Mouse (Mus musculus): ENCODE results near the gene Gm20388. TPM values are rescaled to one million over a fixed set of nuclear protein-coding genes. Genes with fewer than 3 reads are reported as not detected.
A peak's percentile ranks its signal among the peaks of the same experiment; 100 is the strongest.

Gm20388 gene
- polyA plus RNA-seq, 1 experiment from 2014 or later = 1.7 TPM

GRCm38 (mm10) chr8:120442306-120443003 is 531.8 kb downstream of the Gm20388 start:
- Histone ChIP-seq H3K4me1 (replicated peaks) (peaks cover 78% of the 10 kb centered on the region), H3K9me3 (no peaks in the 10 kb centered on the region), H3K36me3 (no peaks in the 10 kb centered on the region), H3K27ac (no peak overlapping the region), H3K27me3 (ENCODE audit: insufficient read depth, poor library complexity, severe bottlenecking) (peaks cover 53% of the 10 kb centered on the region), H3K4me3 (no peak overlapping the region)
- DNase-seq (ENCODE audit: low spot score) = no peak
- WGBS = 79% methylated on average over 4 of the region's 4 CpGs

DNA sequence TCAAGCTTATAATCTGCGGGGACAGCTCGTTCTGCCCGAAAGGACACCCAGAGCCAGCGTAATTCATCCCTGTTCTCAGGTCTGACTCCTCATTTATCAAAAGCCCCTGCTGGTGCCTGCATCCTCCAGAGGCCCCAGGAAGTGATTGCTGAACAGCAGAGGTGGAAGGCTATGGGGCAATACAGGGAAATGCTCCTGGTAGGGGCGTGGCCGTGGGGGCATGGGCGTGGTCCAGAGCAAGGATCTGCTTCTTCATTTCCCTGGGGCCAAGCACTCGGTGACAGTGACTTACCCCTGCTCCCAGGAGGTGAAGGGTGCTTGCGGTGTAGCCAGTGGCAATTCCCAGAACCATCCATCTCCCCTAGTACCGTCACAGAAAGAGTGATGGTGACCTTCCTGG is 534.6 kb downstream of the Gm20388 start:
- WGBS = 64% methylated on average over 10 of the region's 10 CpGs
- DNase-seq (ENCODE audit: low spot score) = no peak
- Histone ChIP-seq H3K4me3 (no peak overlapping the region), H3K36me3 (no peaks in the 10 kb centered on the region), H3K27me3 (ENCODE audit: insufficient read depth, poor library complexity, severe bottlenecking) (peaks cover 45% of the 10 kb centered on the region), H3K27ac (peak overlapping the region; percentile 69), H3K4me1 (replicated peaks) (peaks cover 78% of the 10 kb centered on the region), H3K9me3 (no peaks in the 10 kb centered on the region)

- peaks cover 33% of the 10 kb centered on the region for H3K27me3 ChIP-seq (ENCODE audit: insufficient read depth, poor library complexity, severe bottlenecking)
- peak overlapping the region; percentile 76 for H3K27ac ChIP-seq
- H3K4me3 ChIP-seq = no peak overlapping the region
- no peak for DNase-seq (ENCODE audit: low spot score)
- WGBS = 61% methylated on average over 6 of the region's 6 CpGs
- peaks cover 59% of the 10 kb centered on the region for H3K4me1 ChIP-seq (replicated peaks)
- no peaks in the 10 kb centered on the region for H3K9me3 ChIP-seq
- H3K36me3 ChIP-seq = no peaks in the 10 kb centered on the region
Measured at GRCm38 (mm10) chr8:120448131-120448530, 537.5 kb downstream of the Gm20388 start.

DNA sequence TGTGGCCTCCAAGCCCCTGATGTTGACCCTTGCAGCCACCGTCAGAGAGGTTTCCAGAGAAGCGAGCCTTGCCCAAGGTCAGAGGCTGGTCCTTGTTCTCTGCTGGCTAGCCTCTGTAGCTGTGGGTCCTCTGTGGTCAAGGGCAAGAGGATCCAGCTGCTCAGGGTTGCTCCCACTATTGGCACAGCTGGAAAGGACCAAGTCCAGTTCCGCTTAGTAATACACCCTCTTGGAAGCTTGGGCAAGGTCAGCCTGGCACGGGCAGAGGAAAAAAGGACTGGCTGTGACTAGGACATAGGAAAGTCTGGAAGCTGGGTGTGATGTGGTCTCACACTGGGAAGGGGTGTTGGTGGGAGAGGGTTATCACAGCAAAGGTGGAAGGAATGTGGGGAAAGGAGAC is 538.5 kb downstream of the Gm20388 start:
- no peak overlapping the region for H3K4me3 ChIP-seq
- H3K4me1 ChIP-seq (replicated peaks) = peaks cover 62% of the 10 kb centered on the region
- no peaks in the 10 kb centered on the region for H3K9me3 ChIP-seq
- H3K27me3 ChIP-seq (ENCODE audit: insufficient read depth, poor library complexity, severe bottlenecking) = peaks cover 39% of the 10 kb centered on the region
- H3K36me3 ChIP-seq = no peaks in the 10 kb centered on the region
- DNase-seq (ENCODE audit: low spot score) = no peak
- peak overlapping the region; percentile 76 for H3K27ac ChIP-seq
- 87% methylated on average over 4 of the region's 4 CpGs for WGBS

- Histone ChIP-seq H3K4me1 (replicated peaks) (peaks cover 63% of the 10 kb centered on the region), H3K4me3 (no peak overlapping the region), H3K36me3 (no peaks in the 10 kb centered on the region), H3K27ac (peak overlapping the region; percentile 76), H3K27me3 (ENCODE audit: insufficient read depth, poor library complexity, severe bottlenecking) (peaks cover 39% of the 10 kb centered on the region), H3K9me3 (no peaks in the 10 kb centered on the region)
- no peak for DNase-seq (ENCODE audit: low spot score)
- 35% methylated on average over 17 of the region's 17 CpGs for WGBS
Measured at GRCm38 (mm10) chr8:120449608-120450031, 539.0 kb downstream of the Gm20388 start.

- WGBS = 88% methylated on average over 2 of the region's 2 CpGs
- Histone ChIP-seq H3K27me3 (ENCODE audit: insufficient read depth, poor library complexity, severe bottlenecking) (peaks cover 39% of the 10 kb centered on the region), H3K36me3 (no peaks in the 10 kb centered on the region), H3K9me3 (no peaks in the 10 kb centered on the region), H3K4me1 (replicated peaks) (peaks cover 73% of the 10 kb centered on the region), H3K27ac (no peak overlapping the region), H3K4me3 (no peak overlapping the region)
- DNase-seq (ENCODE audit: low spot score) = no peak
Measured at GRCm38 (mm10) chr8:120452111-120452510, 541.5 kb downstream of the Gm20388 start.

DNA sequence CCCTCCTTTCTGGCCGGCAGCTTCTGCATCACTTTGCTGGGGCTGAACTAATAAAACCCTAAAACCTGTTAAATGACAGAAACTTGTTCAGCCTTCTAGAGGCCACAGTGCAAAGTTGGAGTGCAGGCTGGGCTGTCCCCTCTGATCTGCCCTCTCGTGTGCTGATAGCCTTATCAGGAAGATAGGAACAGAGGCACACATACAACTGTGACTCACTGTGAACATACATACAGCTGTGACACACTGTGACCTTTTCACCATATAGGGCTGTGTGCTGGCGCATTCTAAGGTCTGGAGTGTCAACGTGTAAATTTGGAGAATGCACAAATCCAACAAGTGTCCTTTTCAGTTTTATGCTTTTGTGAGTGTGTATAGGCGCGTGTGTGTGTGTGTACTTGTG is 543.8 kb downstream of the Gm20388 start:
- DNase-seq (ENCODE audit: low spot score) = no peak
- Histone ChIP-seq H3K9me3 (no peaks in the 10 kb centered on the region), H3K36me3 (no peaks in the 10 kb centered on the region), H3K27ac (no peak overlapping the region), H3K27me3 (ENCODE audit: insufficient read depth, poor library complexity, severe bottlenecking) (peaks cover 29% of the 10 kb centered on the region), H3K4me1 (replicated peaks) (peaks cover 72% of the 10 kb centered on the region), H3K4me3 (no peak overlapping the region)
- 80% methylated on average over 6 of the region's 6 CpGs for WGBS

GRCm38 (mm10) chr8:120460375-120460774 is 549.7 kb downstream of the Gm20388 start:
- DNase-seq (ENCODE audit: low spot score) = no peak
- Histone ChIP-seq H3K9me3 (no peaks in the 10 kb centered on the region), H3K4me1 (replicated peaks) (peaks cover 84% of the 10 kb centered on the region), H3K27ac (peak overlapping the region; percentile 65), H3K36me3 (no peaks in the 10 kb centered on the region), H3K4me3 (no peak overlapping the region), H3K27me3 (ENCODE audit: insufficient read depth, poor library complexity, severe bottlenecking) (peaks cover 48% of the 10 kb centered on the region)
- 64% methylated on average over 6 of the region's 6 CpGs for WGBS

DNA sequence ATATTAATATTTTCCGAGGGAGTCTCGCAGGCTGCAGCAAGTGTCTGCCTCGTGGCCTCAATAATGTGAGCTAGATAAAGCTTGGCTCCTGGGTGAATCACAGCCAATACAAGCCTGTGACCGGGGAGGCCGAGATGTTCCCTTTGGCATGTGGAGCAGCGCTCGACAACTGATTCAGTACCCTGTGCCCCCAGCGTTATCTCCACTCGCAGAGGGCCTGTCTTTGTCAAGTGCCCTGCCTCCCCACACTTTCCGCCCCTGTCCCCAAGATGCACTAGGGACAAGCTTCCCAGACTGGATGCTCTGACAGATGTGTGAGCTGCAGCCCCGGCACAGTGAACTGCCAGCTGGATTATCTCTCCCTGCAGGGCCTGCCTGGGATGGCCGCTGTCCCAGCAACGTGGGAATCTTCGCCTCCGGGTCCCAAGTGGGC is 551.5 kb downstream of the Gm20388 start:
- Histone ChIP-seq H3K27me3 (ENCODE audit: insufficient read depth, poor library complexity, severe bottlenecking) (peaks cover 66% of the 10 kb centered on the region), H3K27ac (peak overlapping the region; percentile 60), H3K36me3 (no peaks in the 10 kb centered on the region), H3K9me3 (no peaks in the 10 kb centered on the region), H3K4me1 (replicated peaks) (peaks cover 84% of the 10 kb centered on the region), H3K4me3 (peak overlapping the region; percentile 0; the same call in 1 of the 2 replicates)
- 30% methylated on average over 15 of the region's 15 CpGs for WGBS
- no peak for DNase-seq (ENCODE audit: low spot score)

- Histone ChIP-seq H3K27me3 (ENCODE audit: insufficient read depth, poor library complexity, severe bottlenecking) (peaks cover 70% of the 10 kb centered on the region), H3K9me3 (no peaks in the 10 kb centered on the region), H3K4me3 (no peak overlapping the region), H3K36me3 (no peaks in the 10 kb centered on the region), H3K4me1 (replicated peaks) (peaks cover 86% of the 10 kb centered on the region), H3K27ac (peak overlapping the region; percentile 60; the same call in 1 of the 2 replicates)
- no peak for DNase-seq (ENCODE audit: low spot score)
- WGBS = 77% methylated on average over 6 of the region's 6 CpGs
Measured at GRCm38 (mm10) chr8:120462611-120463010, 552.0 kb downstream of the Gm20388 start.

DNA sequence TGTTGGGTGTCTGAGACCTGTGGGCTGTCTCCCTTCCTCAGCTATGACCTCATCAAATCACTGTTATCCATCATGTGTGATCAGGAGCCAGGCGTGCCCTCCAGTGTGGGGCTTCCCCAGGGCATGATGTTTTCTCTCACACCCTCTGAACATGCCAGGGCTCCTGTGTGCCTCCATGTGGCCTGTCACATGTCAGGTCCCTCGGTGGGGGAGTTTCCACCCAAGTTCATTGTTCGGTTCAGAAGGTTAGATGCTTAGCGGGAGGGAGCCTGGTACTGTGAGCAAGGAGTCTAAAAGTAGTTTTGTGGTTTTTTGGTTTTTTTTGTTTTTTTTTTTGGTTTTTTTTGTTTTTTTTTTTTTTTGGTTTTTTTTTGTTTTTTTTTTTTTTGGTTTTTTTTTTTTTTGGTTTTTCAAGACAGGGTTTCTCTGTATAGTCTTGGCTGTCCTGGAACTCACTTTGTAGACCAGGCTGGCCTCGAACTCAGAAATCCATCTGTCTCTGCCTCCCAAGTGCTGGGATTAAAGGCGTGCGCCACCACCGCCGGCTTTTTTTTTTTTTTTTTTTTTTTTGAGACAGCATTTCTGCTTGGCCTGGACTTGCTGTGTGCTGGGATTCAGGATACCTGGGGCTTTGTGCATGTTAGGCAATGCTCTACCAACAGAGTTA is 553.4 kb downstream of the Gm20388 start:
- no peak overlapping the region; the same call in 1 of the 2 replicates for H3K27ac ChIP-seq
- DNase-seq (ENCODE audit: low spot score) = no peak
- 95% methylated on average over 7 of the region's 9 CpGs for WGBS

DNA sequence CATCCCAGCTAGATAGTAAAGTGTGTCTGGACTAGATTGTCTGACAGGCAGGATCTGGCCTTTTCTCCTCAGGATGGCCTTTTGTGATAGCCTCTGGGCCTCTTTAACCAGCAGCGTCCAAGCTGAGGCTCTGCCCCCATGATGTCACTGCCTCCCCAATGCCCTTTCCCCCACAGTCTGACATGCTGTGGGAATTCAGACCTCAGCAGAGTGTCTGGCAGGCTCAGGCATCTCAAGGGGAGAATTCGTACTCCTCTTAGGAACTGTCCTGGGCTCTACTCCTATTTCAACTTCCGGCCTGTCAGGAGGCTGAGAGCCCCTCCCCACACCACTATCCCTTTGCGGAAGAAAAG is 553.9 kb downstream of the Gm20388 start:
- H3K4me3 ChIP-seq = no peak overlapping the region
- no peaks in the 10 kb centered on the region for H3K9me3 ChIP-seq
- DNase-seq (ENCODE audit: low spot score) = no peak
- peaks cover 82% of the 10 kb centered on the region for H3K4me1 ChIP-seq (replicated peaks)
- peaks cover 67% of the 10 kb centered on the region for H3K27me3 ChIP-seq (ENCODE audit: insufficient read depth, poor library complexity, severe bottlenecking)
- H3K36me3 ChIP-seq = no peaks in the 10 kb centered on the region
- H3K27ac ChIP-seq = peak overlapping the region; percentile 45; the same call in 1 of the 2 replicates
- 58% methylated on average over 4 of the region's 4 CpGs for WGBS

More for the DNA sequence above, 553.4 kb downstream of the Gm20388 start:
- Histone ChIP-seq H3K4me1 (replicated peaks) (peaks cover 82% of the 10 kb centered on the region), H3K4me3 (no peak overlapping the region), H3K36me3 (no peaks in the 10 kb centered on the region), H3K27me3 (ENCODE audit: insufficient read depth, poor library complexity, severe bottlenecking) (peaks cover 68% of the 10 kb centered on the region), H3K9me3 (no peaks in the 10 kb centered on the region)

DNA sequence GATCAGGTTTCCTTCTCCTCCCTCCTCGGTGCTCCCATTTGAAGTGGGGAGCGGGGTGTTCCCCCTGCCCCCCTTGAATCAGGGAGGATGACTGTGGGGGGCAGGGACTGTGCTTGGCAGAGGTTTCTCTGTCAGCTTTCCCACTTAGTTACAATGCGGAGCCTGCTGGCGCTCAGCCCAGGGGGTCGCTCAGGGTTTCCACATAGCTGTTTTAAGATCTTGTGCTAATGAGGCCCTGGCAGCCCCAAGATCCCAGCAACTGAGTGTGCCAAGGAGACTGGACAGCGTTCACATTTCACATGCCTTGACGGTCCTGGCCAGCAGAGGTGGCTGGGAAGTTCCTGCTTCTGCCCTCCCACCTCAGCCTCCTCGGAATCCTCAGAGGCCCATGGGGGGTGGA is 555.1 kb downstream of the Gm20388 start:
- H3K9me3 ChIP-seq = no peaks in the 10 kb centered on the region
- WGBS = 24% methylated on average over 8 of the region's 8 CpGs
- no peak for DNase-seq (ENCODE audit: low spot score)
- no peaks in the 10 kb centered on the region for H3K36me3 ChIP-seq
- H3K27me3 ChIP-seq (ENCODE audit: insufficient read depth, poor library complexity, severe bottlenecking) = peaks cover 63% of the 10 kb centered on the region
- peaks cover 82% of the 10 kb centered on the region for H3K4me1 ChIP-seq (replicated peaks)
- no peak overlapping the region for H3K4me3 ChIP-seq
- H3K27ac ChIP-seq = peak overlapping the region; percentile 67

Measured in hindbrain, embryonic 10.5 days (tissue).